Mouse (Mus musculus): ENCODE measurements at regions not wholly inside any gene's neighbourhood (a gene's known extent, or its start where the extent isn't known, plus 50 kb on each side); places are given as distances from the start of the nearest gene placed in this dataset.
"Not testable (repeated sequence)": the region's sequence is repeated elsewhere in the genome, so short reads cannot be mapped to it uniquely, and the experiment has no call there.

- H3K9me3 ChIP-seq (replicated peaks; ENCODE audit: control insufficient read depth, low read length); H3K4me2 ChIP-seq (ENCODE audit: low read depth, low read length); H3K4me3 ChIP-seq (replicated peaks; ENCODE audit: low read length); H3K9ac ChIP-seq (ENCODE audit: low read length); H3K27ac ChIP-seq (ENCODE audit: low read length); H3K36me3 ChIP-seq (ENCODE audit: control insufficient read depth, insufficient read depth, low read length); H3K4me1 ChIP-seq (ENCODE audit: control insufficient read depth, insufficient read depth, low read length); H3K27me3 ChIP-seq (ENCODE audit: control insufficient read depth, insufficient read depth, low read length): not testable (repeated sequence)
- ATAC-seq (ENCODE audit: insufficient read depth, low FRiP score), result peak; percentile 100
- 88% methylated on average over 18 of the region's 18 CpGs for WGBS
Measured at GRCm38 (mm10) chr13:85126573-85127547, 62.3 kb upstream of the Ccnh start.

- Histone ChIP-seq H3K27ac (ENCODE audit: low read length) (no peak overlapping the region), H3K9ac (ENCODE audit: low read length) (no peak overlapping the region), H3K9me3 (replicated peaks; ENCODE audit: control insufficient read depth, low read length) (no peaks in the 10 kb centered on the region), H3K4me3 (replicated peaks; ENCODE audit: low read length) (no peak overlapping the region), H3K4me1 (ENCODE audit: control insufficient read depth, insufficient read depth, low read length) (no peaks in the 10 kb centered on the region), H3K27me3 (ENCODE audit: control insufficient read depth, insufficient read depth, low read length) (no peaks in the 10 kb centered on the region), H3K4me2 (ENCODE audit: low read depth, low read length) (no peak overlapping the region), H3K36me3 (ENCODE audit: control insufficient read depth, insufficient read depth, low read length) (no peaks in the 10 kb centered on the region)
- WGBS, result 56% methylated on average over 1 of the region's 1 CpGs
- ATAC-seq (ENCODE audit: insufficient read depth, low FRiP score), result no peak
Measured at GRCm38 (mm10) chr13:85127548-85127925, 61.7 kb upstream of the Ccnh start.
